Mouse (Mus musculus): ENCODE measurements at regions not wholly inside any gene's neighbourhood (a gene's known extent, or its start where the extent isn't known, plus 50 kb on each side); places are given as distances from the start of the nearest gene placed in this dataset.

DNA sequence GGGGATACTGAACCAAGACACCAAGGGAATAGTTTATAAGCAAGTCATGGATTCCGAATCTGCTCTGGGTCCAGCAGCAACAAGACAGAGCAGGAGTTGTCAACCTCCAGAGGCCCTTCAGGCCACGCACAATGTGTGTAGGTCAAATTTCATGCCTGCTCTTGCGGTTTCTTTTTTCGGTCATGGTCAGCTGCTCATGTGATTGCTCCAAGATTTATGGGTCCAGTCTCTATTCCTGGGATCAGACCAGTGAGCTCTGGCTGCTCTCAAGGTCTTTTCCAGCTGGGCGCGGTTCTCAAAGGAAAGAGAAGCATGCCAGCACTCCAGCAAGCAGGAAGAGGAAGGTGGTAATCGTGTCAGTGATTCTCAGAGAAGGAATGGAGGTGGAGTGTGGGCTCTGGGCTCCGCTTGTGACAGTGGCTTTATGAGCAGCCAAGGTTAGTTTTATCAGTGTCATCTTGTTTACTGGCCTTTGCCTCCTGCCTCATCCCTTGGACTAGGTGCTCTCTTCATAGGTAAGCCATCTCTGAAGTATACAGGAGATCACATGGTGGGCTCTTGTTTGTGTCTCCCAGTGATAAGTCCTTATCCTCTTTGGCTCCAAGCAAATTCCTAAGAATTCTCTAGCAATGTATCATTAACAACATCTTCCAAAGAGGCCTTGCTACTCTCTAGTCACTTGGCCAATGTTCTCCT, 148.5 kb upstream of the Maf start:
- no peak overlapping the region for H3K27ac ChIP-seq (ENCODE audit: insufficient read depth, low read depth, low read length, poor library complexity, severe bottlenecking)
- no peaks in the 10 kb centered on the region for H3K9me3 ChIP-seq (ENCODE audit: control insufficient read depth, insufficient read depth, low read depth, low read length)
- no peak overlapping the region for H3K9ac ChIP-seq (ENCODE audit: insufficient read depth, low read depth, low read length, poor library complexity, severe bottlenecking)
- H3K4me3 ChIP-seq (ENCODE audit: insufficient read depth in 1 of 2, low read depth in 1 of 2, low read length in 2 of 2, poor library complexity in 1 of 2, severe bottlenecking in 1 of 2) = no peak overlapping the region
- no peaks in the 10 kb centered on the region for H3K4me1 ChIP-seq (ENCODE audit: control insufficient read depth in 2 of 2, insufficient read depth in 2 of 2, low read length in 2 of 2, poor library complexity in 1 of 2)
- DNase-seq (ENCODE audit: low read depth, low spot score) = no peak
- TF ChIP-seq ZNF384 (IDR thresholded peaks at IDR 0.05; ENCODE audit: low read depth, low read length) = no peak
- no peak for TF ChIP-seq ZC3H11A (IDR thresholded peaks at IDR 0.05; ENCODE audit: borderline replicate concordance, low read depth, low read length)
- no peak for TF ChIP-seq CHD2 (IDR thresholded peaks at IDR 0.05; ENCODE audit: low read depth, low read length)
- in situ Hi-C loops (cut with MboI; ENCODE audit: low sequenced_read_pairs in 2 of 2, unreplicated experiment in 2 of 2) = no loop called here
- H3K36me3 ChIP-seq (ENCODE audit: control insufficient read depth, insufficient read depth, low read length, poor library complexity, severe bottlenecking) = no peaks in the 10 kb centered on the region

DNA sequence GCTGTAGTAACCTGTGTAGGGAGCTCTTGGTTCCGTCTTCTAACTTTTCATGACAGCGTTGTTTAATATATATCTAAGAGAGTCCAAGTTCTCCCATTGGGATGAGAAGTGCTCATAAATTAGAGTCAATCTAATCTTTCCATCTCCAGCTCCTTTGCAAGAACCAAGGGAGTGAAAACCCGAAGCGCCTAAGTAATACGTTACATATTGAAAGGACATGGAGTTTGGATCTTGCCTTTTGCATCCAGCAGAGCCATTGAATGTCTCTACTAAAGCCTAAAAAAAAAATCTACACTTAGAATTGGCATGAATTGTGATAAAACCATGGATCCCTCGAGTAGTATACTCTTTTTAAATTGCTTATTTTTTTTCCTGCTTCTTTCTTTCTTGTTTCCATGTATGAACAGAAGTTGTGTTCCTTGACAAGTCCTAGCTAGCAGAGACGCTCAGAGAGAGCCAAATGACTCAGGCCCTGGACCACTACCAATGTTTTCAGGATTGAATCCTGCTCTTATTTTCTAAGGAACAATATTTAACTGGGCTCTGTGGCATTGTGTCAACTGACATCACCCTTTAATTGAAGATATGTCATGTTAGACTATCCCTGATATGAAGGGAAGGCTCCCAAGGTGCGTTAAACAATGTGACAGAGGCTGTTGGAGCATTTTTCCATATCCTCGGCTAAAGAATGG, 146.8 kb upstream of the Maf start:
- H3K27ac ChIP-seq (ENCODE audit: insufficient read depth, low read depth, low read length, poor library complexity, severe bottlenecking) = no peak overlapping the region
- in situ Hi-C loops (cut with MboI; ENCODE audit: low sequenced_read_pairs in 2 of 2, unreplicated experiment in 2 of 2) = no loop called here
- H3K9ac ChIP-seq (ENCODE audit: insufficient read depth, low read depth, low read length, poor library complexity, severe bottlenecking) = no peak overlapping the region
- no peak for TF ChIP-seq ZNF384 (IDR thresholded peaks at IDR 0.05; ENCODE audit: low read depth, low read length)
- no peak for TF ChIP-seq HCFC1 (IDR thresholded peaks at IDR 0.05; ENCODE audit: borderline replicate concordance, insufficient read depth, low read length)
- no peak for TF ChIP-seq ZC3H11A (IDR thresholded peaks at IDR 0.05; ENCODE audit: borderline replicate concordance, low read depth, low read length)
- no peak for TF ChIP-seq MAFK (IDR thresholded peaks at IDR 0.05; ENCODE audit: insufficient read depth, low read depth, low read length)
- no peak for TF ChIP-seq CHD2 (IDR thresholded peaks at IDR 0.05; ENCODE audit: low read depth, low read length)
- no peaks in the 10 kb centered on the region for H3K9me3 ChIP-seq (ENCODE audit: control insufficient read depth, insufficient read depth, low read depth, low read length)
- no peak overlapping the region for H3K4me3 ChIP-seq (ENCODE audit: insufficient read depth in 1 of 2, low read depth in 1 of 2, low read length in 2 of 2, poor library complexity in 1 of 2, severe bottlenecking in 1 of 2)
- no peaks in the 10 kb centered on the region for H3K36me3 ChIP-seq (ENCODE audit: control insufficient read depth, insufficient read depth, low read length, poor library complexity, severe bottlenecking)
- H3K4me1 ChIP-seq (ENCODE audit: control insufficient read depth in 2 of 2, insufficient read depth in 2 of 2, low read length in 2 of 2, poor library complexity in 1 of 2) = no peaks in the 10 kb centered on the region
- no peak for DNase-seq (ENCODE audit: low read depth, low spot score)

DNA sequence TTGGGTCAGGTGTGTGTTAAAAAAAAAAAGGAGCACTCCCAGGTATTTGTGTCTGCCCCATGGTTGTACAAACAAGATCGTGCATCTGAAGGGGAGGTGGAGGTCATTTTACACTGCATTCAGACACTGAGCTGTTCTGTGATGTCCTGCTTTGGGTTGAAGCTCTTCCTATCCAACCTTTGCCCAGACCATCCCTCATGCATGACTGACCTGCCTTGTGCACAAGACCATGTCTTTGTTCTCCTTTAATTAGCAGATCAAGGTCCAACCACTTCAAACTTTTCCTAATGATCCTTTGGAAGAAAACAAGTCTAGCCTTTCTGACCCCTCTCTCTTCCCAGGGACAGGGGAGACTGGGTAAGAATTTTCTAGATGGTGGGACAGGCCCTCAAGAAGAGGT, 143.0 kb upstream of the Maf start:
- Histone ChIP-seq H3K36me3 (ENCODE audit: control insufficient read depth, insufficient read depth, low read length, poor library complexity, severe bottlenecking) (no peaks in the 10 kb centered on the region), H3K27ac (ENCODE audit: insufficient read depth, low read depth, low read length, poor library complexity, severe bottlenecking) (no peak overlapping the region), H3K4me1 (ENCODE audit: control insufficient read depth in 2 of 2, insufficient read depth in 2 of 2, low read length in 2 of 2, poor library complexity in 1 of 2) (no peaks in the 10 kb centered on the region), H3K9ac (ENCODE audit: insufficient read depth, low read depth, low read length, poor library complexity, severe bottlenecking) (no peak overlapping the region), H3K4me3 (ENCODE audit: insufficient read depth in 1 of 2, low read depth in 1 of 2, low read length in 2 of 2, poor library complexity in 1 of 2, severe bottlenecking in 1 of 2) (no peak overlapping the region), H3K9me3 (ENCODE audit: control insufficient read depth, insufficient read depth, low read depth, low read length) (no peaks in the 10 kb centered on the region)
- in situ Hi-C loops (cut with MboI; ENCODE audit: low sequenced_read_pairs in 2 of 2, unreplicated experiment in 2 of 2) = no loop called here
- no peak for TF ChIP-seq ZC3H11A (IDR thresholded peaks at IDR 0.05; ENCODE audit: borderline replicate concordance, low read depth, low read length)
- TF ChIP-seq MAFK (IDR thresholded peaks at IDR 0.05; ENCODE audit: insufficient read depth, low read depth, low read length) = no peak
- no peak for TF ChIP-seq HCFC1 (IDR thresholded peaks at IDR 0.05; ENCODE audit: borderline replicate concordance, insufficient read depth, low read length)
- no peak for TF ChIP-seq CHD2 (IDR thresholded peaks at IDR 0.05; ENCODE audit: low read depth, low read length)
- TF ChIP-seq ZNF384 (IDR thresholded peaks at IDR 0.05; ENCODE audit: low read depth, low read length) = no peak
- DNase-seq (ENCODE audit: low read depth, low spot score) = no peak

DNA sequence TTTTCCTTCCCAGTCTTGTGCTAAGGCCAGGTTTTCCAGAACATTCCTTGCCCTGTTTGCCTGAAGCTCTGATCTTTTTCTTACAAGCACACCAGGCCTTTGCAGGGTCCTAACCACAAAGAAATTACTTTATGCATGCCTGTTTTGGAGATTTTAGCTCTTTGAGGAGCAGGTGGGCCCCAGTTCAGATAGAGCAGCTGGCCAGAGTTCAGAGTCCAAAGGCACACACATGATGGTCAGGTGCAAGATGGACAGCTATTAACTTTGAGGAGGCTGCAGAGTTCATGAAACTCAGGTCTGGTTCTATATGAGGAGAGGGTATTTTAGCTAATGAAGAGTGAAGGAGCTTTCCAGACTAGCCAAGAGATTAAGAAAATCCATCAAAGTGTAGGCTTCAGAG, 125.8 kb upstream of the Maf start:
- no peak overlapping the region for H3K27ac ChIP-seq (ENCODE audit: insufficient read depth, low read depth, low read length, poor library complexity, severe bottlenecking)
- no peak overlapping the region for H3K9ac ChIP-seq (ENCODE audit: insufficient read depth, low read depth, low read length, poor library complexity, severe bottlenecking)
- TF ChIP-seq CHD2 (IDR thresholded peaks at IDR 0.05; ENCODE audit: low read depth, low read length) (no peak), MAFK (IDR thresholded peaks at IDR 0.05; ENCODE audit: insufficient read depth, low read depth, low read length) (no peak), ZC3H11A (IDR thresholded peaks at IDR 0.05; ENCODE audit: borderline replicate concordance, low read depth, low read length) (no peak), ZNF384 (IDR thresholded peaks at IDR 0.05; ENCODE audit: low read depth, low read length) (no peak), HCFC1 (IDR thresholded peaks at IDR 0.05; ENCODE audit: borderline replicate concordance, insufficient read depth, low read length) (no peak)
- no peaks in the 10 kb centered on the region for H3K36me3 ChIP-seq (ENCODE audit: control insufficient read depth, insufficient read depth, low read length, poor library complexity, severe bottlenecking)
- DNase-seq (ENCODE audit: low read depth, low spot score) = no peak
- in situ Hi-C loops (cut with MboI; ENCODE audit: low sequenced_read_pairs in 2 of 2, unreplicated experiment in 2 of 2) = no loop called here
- no peak overlapping the region for H3K4me3 ChIP-seq (ENCODE audit: insufficient read depth in 1 of 2, low read depth in 1 of 2, low read length in 2 of 2, poor library complexity in 1 of 2, severe bottlenecking in 1 of 2)
- H3K4me1 ChIP-seq (ENCODE audit: control insufficient read depth in 2 of 2, insufficient read depth in 2 of 2, low read length in 2 of 2, poor library complexity in 1 of 2) = no peaks in the 10 kb centered on the region
- H3K9me3 ChIP-seq (ENCODE audit: control insufficient read depth, insufficient read depth, low read depth, low read length) = no peaks in the 10 kb centered on the region

Measured in ES-E14 (cell line).